Mouse (Mus musculus): Measurements from ENCODE around the gene Neurl1a. TPM values are rescaled to one million over a fixed set of nuclear protein-coding genes. Genes with fewer than 3 reads are reported as not detected.

Gene Neurl1a
- total RNA-seq, 4 experiments from 2014 or later, result 144 to 170 (median 155) TPM

DNA sequence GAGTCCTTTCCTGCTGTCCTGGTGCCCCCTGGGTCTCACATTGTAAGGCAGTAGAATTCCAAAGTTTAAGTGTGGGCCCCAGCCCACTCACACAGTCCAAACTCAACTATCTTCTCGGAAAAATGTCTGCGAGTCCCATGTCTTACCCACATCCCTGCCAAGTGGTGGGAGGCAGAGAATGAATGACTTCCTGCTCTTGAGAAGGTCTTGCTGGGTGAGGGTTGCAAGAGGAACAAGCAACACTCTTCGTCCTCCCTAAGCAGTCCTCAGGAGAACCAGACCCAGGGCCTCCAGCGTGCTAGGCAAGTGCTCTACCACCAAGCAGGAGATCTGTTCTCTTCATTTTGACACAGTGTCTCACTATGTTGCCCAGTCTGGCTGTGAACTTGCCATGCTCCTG is 63.6 kb downstream of the Neurl1a start:
- no peak for DNase-seq (ENCODE audit: low spot score in 2 of 2)

DNA sequence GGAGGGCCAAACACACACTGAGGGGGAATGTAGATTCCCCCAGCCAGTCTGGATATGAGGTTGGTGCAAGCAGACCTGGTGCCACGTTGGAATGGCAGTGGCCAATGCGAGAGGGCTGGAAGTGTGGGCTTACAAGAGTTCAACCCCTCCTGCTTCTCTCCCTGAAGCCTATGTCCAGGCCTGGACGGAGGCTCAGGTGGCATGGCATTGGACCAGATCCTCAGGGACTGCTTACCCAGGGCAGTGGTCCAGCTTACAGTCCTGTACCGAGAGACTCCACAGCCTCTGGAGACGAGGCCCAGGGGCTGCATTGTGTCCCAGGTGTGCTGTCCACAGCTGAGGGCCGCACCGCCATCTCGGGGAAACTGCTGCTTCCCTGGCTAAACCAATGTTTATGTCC is 66.9 kb downstream of the Neurl1a start:
- no peak for DNase-seq (ENCODE audit: low spot score in 2 of 2)

GRCm38 (mm10) chr19:47247791-47248190 is 69.2 kb downstream of the Neurl1a start:
- no peak for DNase-seq (ENCODE audit: low spot score in 2 of 2)

DNA sequence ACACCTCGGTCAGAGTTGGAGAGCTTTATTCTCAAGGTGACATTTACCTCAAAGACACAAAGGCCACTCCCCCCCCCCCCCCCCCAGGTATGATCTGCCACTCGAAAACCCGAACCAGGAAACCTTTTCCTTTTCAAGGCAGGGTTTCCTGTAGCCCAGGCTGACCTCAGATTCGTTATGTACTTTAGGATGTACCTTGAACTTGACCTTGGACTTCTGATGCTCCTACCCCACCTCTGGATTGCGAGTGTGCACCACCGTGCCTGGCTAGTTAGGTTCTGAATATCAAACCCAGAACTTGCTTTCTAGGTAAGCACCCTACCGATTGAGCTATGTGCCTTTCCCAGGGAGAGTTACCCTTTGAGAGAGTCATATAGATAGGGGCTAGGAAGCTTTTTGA is 69.7 kb downstream of the Neurl1a start:
- no peak for DNase-seq (ENCODE audit: low spot score in 2 of 2)

DNA sequence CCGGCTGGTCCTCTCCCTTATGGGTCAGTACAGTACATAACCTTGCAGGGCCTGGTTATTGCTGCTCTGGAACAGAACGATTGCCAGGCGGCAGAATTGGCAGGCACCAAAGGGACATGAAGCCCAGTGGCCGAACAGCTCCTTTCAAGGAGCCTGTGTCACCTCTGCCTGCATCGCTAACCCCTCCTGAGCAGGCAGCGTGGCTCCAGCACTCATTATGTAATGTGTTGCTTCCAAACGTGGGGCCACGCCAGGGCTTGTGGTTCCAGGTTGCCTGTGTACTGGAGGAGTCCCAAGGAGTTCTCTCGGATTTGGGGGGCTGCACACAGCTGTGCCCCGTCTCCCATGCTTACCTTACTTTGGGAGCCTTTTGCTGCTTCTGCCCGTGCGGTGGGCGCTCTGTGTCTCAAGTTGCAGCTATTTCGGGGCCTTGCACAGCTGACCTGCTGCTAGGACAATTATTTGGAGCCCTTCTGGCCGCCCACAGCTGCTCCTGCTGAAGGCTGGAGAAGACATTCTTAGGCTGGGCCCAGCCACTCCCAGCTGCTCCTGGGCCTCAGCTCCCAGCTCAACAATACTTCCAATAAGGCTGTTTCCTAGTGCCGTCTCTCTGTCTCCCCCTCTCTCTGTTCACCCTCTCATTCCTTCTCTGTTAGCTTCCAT is 70.4 kb downstream of the Neurl1a start:
- no peak for DNase-seq (ENCODE audit: low spot score in 2 of 2)

DNA sequence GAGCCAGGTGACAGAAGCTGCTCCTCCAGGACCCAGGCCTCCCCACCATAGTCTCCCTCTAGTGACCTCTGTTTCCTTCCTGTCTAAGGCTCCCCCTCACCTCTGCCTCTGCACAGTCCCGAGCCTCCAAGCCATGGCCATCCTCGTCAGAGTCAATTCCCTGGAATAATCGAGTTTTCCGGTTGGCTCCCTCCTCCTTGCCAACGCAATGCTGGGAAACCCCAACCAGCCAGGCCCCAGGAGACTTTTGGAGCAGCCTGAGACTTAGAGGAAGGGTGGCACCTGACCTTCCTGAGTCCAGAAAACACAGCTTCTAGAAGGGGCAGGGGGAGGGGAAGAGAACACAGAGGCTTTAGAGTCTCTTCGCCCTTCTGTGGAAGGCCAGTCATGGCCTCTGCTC is 72.3 kb downstream of the Neurl1a start:
- no peak for DNase-seq (ENCODE audit: low spot score in 2 of 2)

DNA sequence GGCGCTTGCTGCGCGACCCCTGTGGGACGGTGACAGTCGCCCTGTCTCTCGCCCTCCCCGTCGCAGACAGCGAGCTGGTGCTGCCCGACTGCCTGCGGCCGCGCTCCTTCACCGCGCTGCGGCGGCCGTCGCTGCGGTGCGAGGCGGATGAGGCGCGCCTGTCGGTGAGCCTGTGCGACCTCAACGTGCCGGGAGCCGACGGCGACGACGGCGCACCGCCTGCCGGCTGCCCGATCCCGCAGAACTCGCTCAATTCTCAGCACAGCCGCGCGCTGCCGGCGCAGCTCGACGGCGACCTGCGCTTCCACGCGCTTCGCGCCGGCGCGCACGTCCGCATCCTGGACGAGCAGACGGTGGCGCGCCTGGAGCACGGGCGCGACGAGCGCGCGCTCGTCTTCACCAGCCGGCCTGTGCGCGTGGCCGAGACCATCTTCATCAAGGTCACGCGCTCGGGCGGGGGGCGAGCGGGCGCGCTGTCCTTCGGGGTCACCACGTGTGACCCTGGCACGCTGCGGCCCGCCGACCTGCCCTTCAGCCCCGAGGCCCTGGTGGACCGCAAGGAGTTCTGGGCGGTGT is 74.5 kb downstream of the Neurl1a start:
- DNase-seq (ENCODE audit: low spot score in 2 of 2), result no peak

DNA sequence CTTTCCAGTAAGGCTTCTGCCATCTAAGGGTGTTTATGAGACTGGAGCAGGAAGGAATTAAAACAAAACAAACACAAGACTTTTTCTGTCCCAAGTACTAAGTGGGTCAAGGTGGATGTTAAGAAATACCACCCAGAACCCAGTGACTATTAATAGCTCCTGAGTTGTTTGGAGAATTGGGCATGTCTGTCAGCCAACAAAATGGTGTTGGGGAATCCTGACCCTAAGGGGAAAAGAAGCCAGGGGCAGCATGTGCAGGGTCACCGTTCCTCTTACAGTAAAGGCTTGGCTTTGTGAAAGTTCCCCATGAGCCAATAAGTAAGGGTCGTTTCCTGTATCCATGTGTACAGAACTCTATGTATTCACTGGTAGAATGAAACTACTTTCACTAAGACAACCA is 76.4 kb downstream of the Neurl1a start:
- DNase-seq (ENCODE audit: low spot score in 2 of 2), result no peak

- DNase-seq (ENCODE audit: low spot score in 2 of 2), result no peak
These were observed 77.3 kb downstream of the Neurl1a start for GRCm38 (mm10) chr19:47255919-47256318.

GRCm38 (mm10) chr19:47259581-47259980 is 81.0 kb downstream of the Neurl1a start:
- no peak for DNase-seq (ENCODE audit: low spot score in 2 of 2)

DNA sequence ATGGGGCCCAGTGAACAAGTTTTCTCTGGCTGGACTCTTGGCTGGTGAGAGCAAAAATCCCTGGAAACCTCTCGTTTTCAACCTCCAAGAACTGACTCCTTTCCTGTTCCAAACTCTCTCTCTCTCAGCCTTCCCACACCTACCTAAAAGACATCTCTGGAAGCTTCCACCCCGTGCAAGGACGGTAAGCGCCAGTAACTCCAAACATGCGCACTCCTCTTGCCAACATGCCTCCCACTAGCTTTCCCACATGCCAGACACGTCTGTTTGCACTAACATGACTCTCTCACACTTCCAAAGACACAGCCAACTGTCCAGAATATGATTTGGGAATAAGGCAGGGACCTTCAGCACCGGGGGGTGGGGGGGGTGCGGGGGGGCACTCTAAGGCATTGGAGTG is 82.6 kb downstream of the Neurl1a start:
- peak; percentile 55 to 59 for DNase-seq (ENCODE audit: low spot score in 2 of 2)

DNA sequence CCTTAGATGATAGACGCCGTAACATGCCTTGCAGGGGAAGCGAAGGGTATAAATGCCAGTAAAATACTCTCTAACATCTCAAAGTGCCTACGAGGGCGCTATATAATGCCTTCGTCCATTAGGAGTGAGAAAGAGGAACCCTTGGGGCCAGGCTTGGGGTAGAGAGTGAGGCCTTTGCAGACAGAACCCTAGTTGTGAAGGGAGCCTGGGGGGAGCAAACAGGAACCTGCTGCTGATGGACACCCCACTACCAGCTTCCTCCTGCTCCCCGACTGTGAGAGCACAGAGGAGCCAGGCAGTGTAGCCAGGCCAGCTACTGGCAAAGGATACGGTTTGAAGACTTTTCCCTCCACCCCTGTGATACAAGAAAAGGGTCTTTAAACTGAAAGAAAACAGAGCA is 85.0 kb downstream of the Neurl1a start:
- DNase-seq (ENCODE audit: low spot score in 2 of 2), result no peak

- peak; percentile 48 to 78 for DNase-seq (ENCODE audit: low spot score in 2 of 2)
These were observed 85.9 kb downstream of the Neurl1a start for GRCm38 (mm10) chr19:47264322-47265092.

GRCm38 (mm10) chr19:47266070-47266801 is 87.6 kb downstream of the Neurl1a start:
- no peak for DNase-seq (ENCODE audit: low spot score in 2 of 2)

- no peak for DNase-seq (ENCODE audit: low spot score in 2 of 2)
These were observed 88.4 kb downstream of the Neurl1a start for GRCm38 (mm10) chr19:47267066-47267465.

- DNase-seq (ENCODE audit: low spot score in 2 of 2), result no peak
These were observed 91.1 kb downstream of the Neurl1a start for GRCm38 (mm10) chr19:47269729-47270128.

- DNase-seq (ENCODE audit: low spot score in 2 of 2), result no peak
These were observed 91.9 kb downstream of the Neurl1a start for GRCm38 (mm10) chr19:47270520-47270919.

DNA sequence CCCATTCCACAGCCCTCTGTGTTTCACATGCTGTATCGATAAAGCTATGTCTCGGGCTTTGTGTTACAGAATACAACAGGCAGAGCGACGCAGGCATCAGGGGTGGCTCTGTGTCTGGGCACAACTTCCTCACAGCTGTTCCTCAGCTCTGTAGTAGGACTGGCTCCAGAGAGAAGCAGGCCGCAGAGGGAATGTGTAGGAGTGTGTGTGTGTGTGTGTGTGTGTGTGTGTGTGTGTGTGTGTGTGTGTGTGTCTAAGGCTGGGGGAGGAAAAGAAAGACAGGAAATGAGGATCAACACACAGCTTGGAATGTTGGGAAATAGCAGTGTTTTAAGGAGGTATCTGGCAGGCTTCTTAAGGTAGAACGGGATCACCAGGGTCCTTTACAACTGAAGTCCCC is 98.1 kb downstream of the Neurl1a start:
- peak; percentile 72 to 75 for DNase-seq (ENCODE audit: low spot score in 2 of 2)

- DNase-seq (ENCODE audit: low spot score in 2 of 2), result no peak
These were observed 100.8 kb downstream of the Neurl1a start for GRCm38 (mm10) chr19:47279372-47279771.

DNA sequence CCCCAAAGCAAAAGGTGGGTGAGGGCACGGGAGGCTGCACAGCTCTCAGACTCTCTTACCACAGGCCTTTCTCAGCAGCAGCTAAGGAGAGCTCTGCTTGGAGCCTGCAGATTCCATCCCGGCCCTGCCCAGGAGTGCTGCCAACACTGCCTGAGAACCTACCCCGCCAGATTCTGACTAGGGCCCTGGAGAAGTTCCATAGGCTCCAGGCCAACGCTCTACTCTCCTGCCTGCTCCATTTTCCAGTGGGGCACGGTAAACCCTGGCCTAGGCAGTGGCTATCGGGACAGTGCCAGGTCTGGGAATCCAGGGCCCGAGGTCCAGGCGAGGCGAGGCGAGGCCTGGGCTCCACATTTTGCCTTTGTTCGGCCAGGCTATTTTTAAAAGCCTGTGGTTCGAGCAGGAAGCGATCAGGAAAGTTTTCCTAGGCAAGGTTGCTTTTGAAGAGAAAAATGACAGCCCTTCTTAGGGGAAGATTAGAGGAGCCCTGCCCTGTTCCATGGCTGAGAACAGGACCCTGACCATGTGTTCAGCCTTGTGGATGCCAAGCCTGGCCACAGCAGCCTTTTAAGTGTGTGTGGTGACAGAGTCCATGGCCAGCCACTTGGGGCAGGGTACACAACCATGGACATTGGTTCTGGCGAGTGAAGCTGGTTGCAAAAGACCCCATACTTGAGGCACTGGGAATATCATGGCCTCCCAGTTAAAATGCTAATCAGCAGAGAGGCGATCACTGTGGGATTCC is 101.3 kb downstream of the Neurl1a start:
- DNase-seq (ENCODE audit: low spot score in 2 of 2), result peak; percentile 88 to 92

GRCm38 (mm10) chr19:47280894-47281293 is 102.3 kb downstream of the Neurl1a start:
- DNase-seq (ENCODE audit: low spot score in 2 of 2), result no peak
